Mouse (Mus musculus): Measurements from ENCODE around the gene G6pc2.

DNA sequence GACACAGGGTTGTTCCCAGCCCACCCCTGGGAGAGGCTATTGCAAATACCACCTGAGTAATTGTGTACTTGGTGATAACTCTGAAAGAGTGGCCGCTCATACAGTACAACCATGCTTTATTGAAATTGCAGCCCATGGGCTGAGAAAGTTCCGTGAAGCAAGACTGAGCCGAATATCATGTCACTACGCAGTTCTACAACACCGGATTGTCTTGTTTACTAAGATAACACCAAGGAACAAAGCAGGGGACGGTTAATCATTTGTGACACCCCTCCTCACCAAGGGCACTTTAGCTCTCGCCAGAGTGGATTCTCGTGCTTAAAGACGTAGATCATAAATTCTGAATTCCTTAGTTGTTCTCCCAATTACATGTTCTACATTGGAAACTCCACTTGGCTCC is 28.4 kb downstream of the G6pc2 start:
- TF ChIP-seq POLR2A (IDR thresholded peaks at IDR 0.05; ENCODE audit: borderline replicate concordance, low read depth, low read length) (no peak), CTCF (IDR thresholded peaks at IDR 0.05; ENCODE audit: low read depth, low read length) (no peak)
